32 mouse cellular contexts compared by ENCODE assay signal in genomic region chr19:24327921-24328320, GRCm38 (mm10).
"Had no signal": no experiment of that assay in that cellular context is flagged by ENCODE, and none has a peak within 500 bp of the region (broad histone marks: within the 10 kb centered on the region; RNA-seq: fewer than 3 reads in every experiment).

No protein-coding gene starts in this region.

- H3K27ac ChIP-seq: heart, embryonic 10.5 days; heart, embryonic 13.5 days; heart, embryonic 15.5 days; hindbrain, embryonic 10.5 days; hindbrain, embryonic 12.5 days; hindbrain, embryonic 13.5 days; hindbrain, embryonic 14.5 days; hindbrain, embryonic 15.5 days; hindbrain, postnatal 0 days; intestine, embryonic 15.5 days; kidney, embryonic 15.5 days; kidney, postnatal 0 days; left cerebral cortex, adult 2 months had no signal

- H3K9me3 ChIP-seq: heart, embryonic 10.5 days; heart, embryonic 12.5 days; heart, embryonic 13.5 days; heart, embryonic 15.5 days; hindbrain, embryonic 10.5 days; hindbrain, embryonic 12.5 days; hindbrain, embryonic 13.5 days; hindbrain, embryonic 15.5 days; intestine, embryonic 15.5 days; kidney, embryonic 15.5 days had no signal

- H3K27me3 ChIP-seq: heart, embryonic 12.5 days; heart, embryonic 13.5 days; heart, embryonic 15.5 days; hindbrain, embryonic 12.5 days; hindbrain, embryonic 15.5 days; intestine, embryonic 15.5 days had no signal

- H3K36me3 ChIP-seq: heart, embryonic 10.5 days; heart, embryonic 12.5 days; heart, embryonic 15.5 days; hindbrain, embryonic 10.5 days; hindbrain, embryonic 12.5 days; hindbrain, embryonic 13.5 days; hindbrain, embryonic 15.5 days; intestine, embryonic 15.5 days; kidney, embryonic 15.5 days had no signal

- DNase-seq: heart, postnatal 10 days; heart, postnatal 36 days; heart, postnatal 4 days; kidney, adult 11 months; kidney, adult 18-20 months; kidney, adult 2 months; kidney, adult 8-10 months; kidney, adult 9 months; kidney, postnatal 10 days; kidney, postnatal 14 days; kidney, postnatal 25 days; kidney, postnatal 4 days; layer of hippocampus, adult 9-11 months; layer of hippocampus, postnatal 36 days had no signal

- ATAC-seq: hindbrain, embryonic 16.5 days; hindbrain, postnatal 0 days; intestine, embryonic 15.5 days; intestine, embryonic 16.5 days; intestine, postnatal 0 days had no signal

- H3K9ac ChIP-seq: heart, embryonic 12.5 days; heart, embryonic 13.5 days; heart, embryonic 15.5 days; hindbrain, embryonic 12.5 days; hindbrain, embryonic 13.5 days; hindbrain, embryonic 14.5 days; hindbrain, embryonic 15.5 days; intestine, embryonic 15.5 days; kidney, embryonic 15.5 days had no signal

- H3K4me3 ChIP-seq: heart, embryonic 10.5 days; heart, embryonic 12.5 days; heart, embryonic 13.5 days; heart, embryonic 15.5 days; hindbrain, embryonic 10.5 days; hindbrain, embryonic 12.5 days; hindbrain, embryonic 13.5 days; hindbrain, embryonic 15.5 days; intestine, embryonic 15.5 days; kidney, embryonic 15.5 days; layer of hippocampus, adult 2 months; left cerebral cortex, adult 2 months had no signal
